Mouse (Mus musculus) left cerebral cortex, adult 2 months (tissue): Measurements from ENCODE around the gene Islr. TPM values are rescaled to one million over a fixed set of nuclear protein-coding genes. Genes with fewer than 3 reads are reported as not detected.

ENCODE experiments used
- DNase-seq, 2 experiments: peaks; one replicate each; pipeline ENCODE4 v3.0.0; 2021 to 2022; ENCODE audit warnings: low spot score in 2 of 2, mixed read lengths in 1 of 2; ENCODE audit errors: extremely low spot score in 1 of 2
- H3K27ac ChIP-seq: fragments of 200-600 bp; 2 replicates; pipeline ENCODE4 v1.8.1; 2022
- H3K4me3 ChIP-seq: fragments of 200-600 bp; 2 replicates; pipeline ENCODE4 v1.8.1; 2022
- CTCF ChIP-seq: fragments of 200-600 bp; IDR thresholded peaks from 2 replicates; pipeline ENCODE4 v1.8.1; 2022; ENCODE audit warnings: antibody characterized with exemption, mild to moderate bottlenecking, moderate library complexity
- intact Hi-C: fragments of 180-260 bp; cut with DNase I; formaldehyde crosslinking; loops from one replicate; pipeline ENCODE4 v1.15.1; 2025
- total RNA-seq, 2 experiments: library from RNA; stranded (reverse); gene quantifications; 2 replicates each; pipeline ENCODE4 v1.2.3; 2021

Islr gene
- total RNA-seq, 2 experiments from 2014 or later = 11.0 to 15.2 TPM

- no peak for TF ChIP-seq CTCF
- Histone ChIP-seq H3K27ac (no peak overlapping the region), H3K4me3 (no peak overlapping the region)
- no peak for DNase-seq
- intact Hi-C loops = no loop called here
Observed at GRCm38 (mm10) chr9:58214519-58215180, 10.5 kb upstream of the Islr start.

GRCm38 (mm10) chr9:58213865-58214264 is 9.8 kb upstream of the Islr start:
- DNase-seq = no peak
- Histone ChIP-seq H3K27ac (no peak overlapping the region), H3K4me3 (no peak overlapping the region)
- no peak for TF ChIP-seq CTCF
- intact Hi-C loops = no loop called here

- intact Hi-C loops = no loop called here
- no peak for TF ChIP-seq CTCF
- H3K4me3 ChIP-seq = no peak overlapping the region
- no peak overlapping the region for H3K27ac ChIP-seq
- DNase-seq = no peak
Observed at GRCm38 (mm10) chr9:58213377-58213776, 9.3 kb upstream of the Islr start.

GRCm38 (mm10) chr9:58210304-58210627 is 6.2 kb upstream of the Islr start:
- intact Hi-C loops = no loop called here

GRCm38 (mm10) chr9:58209462-58210303 is 5.6 kb upstream of the Islr start:
- DNase-seq = no peak
- intact Hi-C loops = loop anchor here (10.0 kb wide), 1 partner anchor 275 kb away; no protein-coding TSS in a partner anchor
- Histone ChIP-seq H3K4me3 (no peak overlapping the region), H3K27ac (no peak overlapping the region)
- TF ChIP-seq CTCF = no peak

More at GRCm38 (mm10) chr9:58210304-58210627, 6.2 kb upstream of the Islr start:
- no peak for DNase-seq
- no peak for TF ChIP-seq CTCF
- Histone ChIP-seq H3K27ac (no peak overlapping the region), H3K4me3 (no peak overlapping the region)

GRCm38 (mm10) chr9:58206013-58206412 is 1.9 kb upstream of the Islr start:
- Histone ChIP-seq H3K4me3 (no peak overlapping the region), H3K27ac (no peak overlapping the region)
- no peak for DNase-seq
- intact Hi-C loops = loop anchor here (10.0 kb wide), 1 partner anchor 271 kb away; no protein-coding TSS in a partner anchor
- TF ChIP-seq CTCF = no peak

DNA sequence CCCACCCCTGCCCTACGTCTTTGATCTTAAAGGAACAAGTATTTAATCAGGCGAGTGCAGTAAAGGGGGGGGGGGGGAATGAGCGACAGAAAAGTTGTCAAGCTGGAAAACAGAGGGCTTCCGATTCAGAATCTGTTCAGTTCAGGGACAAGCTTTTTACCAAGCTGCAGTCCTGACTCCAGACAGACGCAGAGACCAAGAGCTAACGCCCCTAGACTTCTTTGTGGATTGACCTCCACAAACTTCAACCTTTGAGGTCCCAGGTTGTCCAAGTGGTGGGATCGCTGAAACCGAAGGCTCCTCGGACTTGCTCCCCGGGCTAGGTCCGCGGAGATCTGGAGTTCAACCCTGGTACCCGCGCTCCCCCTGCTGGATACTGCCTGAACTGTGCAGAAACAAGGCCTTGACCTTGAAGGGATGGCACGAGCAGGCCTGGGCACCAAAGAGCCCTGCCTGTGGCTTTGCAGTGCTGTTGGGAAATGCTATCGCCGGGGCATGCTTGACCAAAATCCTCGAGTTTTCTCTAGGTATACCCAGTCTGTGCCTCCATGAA is 418 bp upstream of the Islr start:
- intact Hi-C loops = loop anchor here (1.0 to 10.0 kb wide), 3 partner anchors 151 to 270 kb away; no protein-coding TSS in a partner anchor
- peak; percentile 84 to 92 for DNase-seq
- TF ChIP-seq CTCF = peak; percentile 92
- Histone ChIP-seq H3K27ac (peak overlapping the region; percentile 44; the same call in 1 of the 2 replicates), H3K4me3 (peak overlapping the region; percentile 40; the same call in 1 of the 2 replicates)

DNA sequence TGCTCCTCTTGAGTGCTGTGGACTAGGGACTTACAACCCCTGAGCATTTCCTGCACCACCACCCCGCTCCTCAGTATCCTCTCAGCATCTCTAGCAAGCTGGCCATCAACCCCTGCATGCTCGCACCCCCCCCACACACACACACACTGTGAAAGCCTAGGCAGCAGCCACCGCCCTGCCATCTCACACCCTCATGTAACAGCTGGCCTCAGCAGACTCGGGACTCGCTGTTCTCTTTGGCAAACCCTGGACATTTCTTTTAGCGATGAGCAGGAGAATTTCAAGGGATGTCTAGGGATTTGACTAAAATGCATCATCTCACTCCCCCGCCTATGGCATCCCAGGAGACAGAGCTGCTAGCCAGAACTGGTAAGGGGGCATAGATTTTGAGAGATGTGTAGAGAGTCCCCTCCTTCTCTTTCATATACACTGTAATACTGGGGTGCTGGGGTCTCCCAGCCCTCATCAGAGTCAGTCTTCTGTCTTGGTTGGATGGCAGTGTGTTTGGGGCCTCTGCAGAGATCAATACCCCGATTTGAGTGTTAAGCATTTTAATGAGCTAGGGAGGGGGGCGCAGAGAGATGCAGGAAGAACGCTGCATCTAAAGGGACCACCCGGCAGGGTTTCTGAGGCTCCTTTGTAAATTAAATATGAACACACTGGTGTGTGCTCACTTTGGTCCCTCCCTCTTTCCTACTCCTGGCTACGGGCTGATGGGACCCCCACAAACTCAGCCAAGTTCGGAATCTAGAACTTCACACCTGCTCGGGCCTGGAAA is 1.2 kb downstream of the Islr start:
- no peak for TF ChIP-seq CTCF
- Histone ChIP-seq H3K4me3 (peak overlapping the region; percentile 44), H3K27ac (peak overlapping the region; percentile 88)
- peak in 1 of 2 experiments; percentile 54 for DNase-seq
- intact Hi-C loops = loop anchor here (1.0 to 10.0 kb wide), 3 partner anchors 28 to 268 kb away; no protein-coding TSS in a partner anchor

DNA sequence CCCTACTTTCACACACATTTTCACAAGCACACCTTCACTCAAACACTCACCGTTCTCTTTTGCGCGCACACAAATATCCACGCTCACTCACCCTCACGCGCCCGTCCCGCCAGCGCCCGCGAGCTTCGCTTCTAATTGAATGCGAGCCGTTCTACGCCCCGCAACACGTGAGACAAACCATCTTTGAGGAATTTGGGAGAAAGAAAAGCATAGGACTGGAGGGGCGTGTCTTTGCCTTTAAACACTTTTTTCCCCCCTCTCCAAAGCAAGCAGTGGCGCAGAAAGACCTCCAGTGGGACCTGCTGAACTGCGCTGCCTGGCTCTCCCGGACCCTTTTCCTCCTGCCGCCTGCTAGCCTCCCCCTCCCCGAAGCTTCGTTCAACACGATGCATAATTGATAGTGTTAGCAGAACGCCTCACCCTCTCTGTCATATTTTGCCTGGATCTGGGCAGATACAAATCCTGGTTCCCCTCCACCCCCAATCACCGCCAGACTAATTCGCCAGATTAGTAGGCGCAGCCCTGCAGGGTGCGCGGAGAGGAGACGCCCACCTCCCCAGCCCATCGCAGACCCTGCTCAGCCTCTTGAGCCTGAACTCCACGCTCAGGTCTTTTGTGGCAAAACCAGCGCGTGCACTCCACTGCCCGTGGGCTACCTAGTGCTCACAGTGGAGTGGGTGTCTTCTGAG is 2.1 kb downstream of the Islr start:
- intact Hi-C loops = loop anchor here (1.0 to 10.0 kb wide), 4 partner anchors 27 to 267 kb away; no protein-coding TSS in a partner anchor
- peak overlapping the region; percentile 44 for H3K4me3 ChIP-seq

GRCm38 (mm10) chr9:58201091-58201842 is 2.8 kb downstream of the Islr start:
- intact Hi-C loops = loop anchor here (2.0 to 10.0 kb wide), 2 partner anchors 90 to 266 kb away; no protein-coding TSS in a partner anchor
- peak in 1 of 2 experiments; percentile 60 for DNase-seq
- peak overlapping the region; percentile 44 for H3K4me3 ChIP-seq
- no peak for TF ChIP-seq CTCF
- peak overlapping the region; percentile 83 for H3K27ac ChIP-seq

More for the DNA sequence above, 2.1 kb downstream of the Islr start:
- peak in 1 of 2 experiments; percentile 40 for DNase-seq
- no peak for TF ChIP-seq CTCF
- peak overlapping the region; percentile 88 for H3K27ac ChIP-seq
